ENCODE assay signal across 9 mouse cellular contexts in the genomic region with DNA sequence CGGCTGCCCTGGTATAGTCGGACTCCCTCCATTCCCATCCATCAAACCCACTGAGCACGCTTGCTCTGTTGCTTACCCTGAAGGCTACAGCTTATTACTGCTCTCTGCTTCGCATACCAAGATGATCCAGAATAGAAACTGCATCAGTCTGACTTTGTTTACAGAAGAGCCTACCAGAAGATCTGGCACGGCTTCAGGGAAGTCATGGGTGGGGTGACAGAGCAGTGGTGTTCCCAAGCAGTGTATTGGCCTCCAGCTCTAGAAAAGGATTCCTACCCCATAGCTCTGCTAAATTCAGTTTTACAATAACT.
DNase-seq lines count a peak whose midpoint lies in the region; ATAC-seq and TF ChIP-seq lines count a peak whose summit lies in the region.
"Had no signal": no experiment of that assay in that cellular context is flagged by ENCODE, and none has a peak within 500 bp of the region (broad histone marks: within the 10 kb centered on the region; RNA-seq: fewer than 3 reads in every experiment).

No protein-coding gene starts in this region.

- peaks cover 4% of the 10 kb centered on the region for H3K4me1 ChIP-seq in heart, adult 2 months (ENCODE audit: control insufficient read depth, insufficient read depth, low read length)
- H3K4me1 ChIP-seq in embryonic facial prominence, embryonic 14.5 days (ENCODE audit: control insufficient read depth, insufficient read depth, low read length) = peaks cover 56% of the 10 kb centered on the region
- peaks cover 58% of the 10 kb centered on the region for H3K4me1 ChIP-seq in kidney, embryonic 16.5 days (ENCODE audit: insufficient read depth, low read length)

- TF ChIP-seq EP300 in heart, adult 2 months (IDR thresholded peaks at IDR 0.05; ENCODE audit: insufficient read depth, low read depth, low read length) = no peak

- no peak overlapping the region for H3K9ac ChIP-seq in heart, adult 2 months (ENCODE audit: low read depth, low read length)
- no peak overlapping the region for H3K9ac ChIP-seq in embryonic facial prominence, embryonic 14.5 days (ENCODE audit: low read depth, low read length)
- H3K9ac ChIP-seq in kidney, embryonic 16.5 days (replicated peaks; ENCODE audit: low read length) = no peak overlapping the region; the same call in 1 of the 2 replicates

- intact Hi-C loops in heart, adult 2 months (cut with DNase I) = no loop called here
- intact Hi-C loops in heart, postnatal 25 days (cut with DNase I) = no loop called here

- peak; percentile 35; the same call in 1 of the 2 replicates for ATAC-seq in embryonic facial prominence, embryonic 14.5 days (ENCODE audit: low read depth)
- ATAC-seq in kidney, embryonic 16.5 days (ENCODE audit: low FRiP score, low TSS enrichment) = peak; percentile 64

- no peaks in the 10 kb centered on the region for H3K27me3 ChIP-seq in heart, adult 2 months (ENCODE audit: control insufficient read depth, insufficient read depth, low read length)
- no peaks in the 10 kb centered on the region for H3K27me3 ChIP-seq in embryonic facial prominence, embryonic 14.5 days (replicated peaks; ENCODE audit: control insufficient read depth, insufficient read depth, low read length)
- no peaks in the 10 kb centered on the region for H3K27me3 ChIP-seq in kidney, embryonic 16.5 days (ENCODE audit: insufficient read depth, low read length)

- no peak overlapping the region for H3K4me2 ChIP-seq in embryonic facial prominence, embryonic 14.5 days (ENCODE audit: low read depth, low read length)
- H3K4me2 ChIP-seq in kidney, embryonic 16.5 days (replicated peaks; ENCODE audit: low read depth, low read length) = no peak overlapping the region

- H3K27ac ChIP-seq in heart, adult 2 months = peak overlapping the region; percentile 48
- H3K27ac ChIP-seq in embryonic facial prominence, embryonic 14.5 days (replicated peaks; ENCODE audit: low read depth, low read length) = peak overlapping the region; percentile 77
- H3K27ac ChIP-seq in kidney, embryonic 16.5 days (ENCODE audit: low read length) = peak overlapping the region; percentile 89

- TF ChIP-seq CTCF in heart, adult 2 months (IDR thresholded peaks at IDR 0.05) = no peak

- H3K4me3 ChIP-seq in heart, adult 2 months = no peak overlapping the region
- H3K4me3 ChIP-seq in embryonic facial prominence, embryonic 14.5 days (ENCODE audit: low read depth, low read length) = no peak overlapping the region
- H3K4me3 ChIP-seq in kidney, embryonic 16.5 days (ENCODE audit: low read length) = no peak overlapping the region

- H3K9me3 ChIP-seq in embryonic facial prominence, embryonic 14.5 days (ENCODE audit: control insufficient read depth, low read length) = no peaks in the 10 kb centered on the region
- no peaks in the 10 kb centered on the region for H3K9me3 ChIP-seq in kidney, embryonic 16.5 days (ENCODE audit: low read length)

- H3K79me2 ChIP-seq in heart, adult 2 months (replicated peaks; ENCODE audit: control insufficient read depth, insufficient read depth, low read length) = no peaks in the 10 kb centered on the region

- no peak for TF ChIP-seq POLR2A in heart, adult 2 months (IDR thresholded peaks at IDR 0.05; ENCODE audit: insufficient read depth, low read depth, low read length)

- 62% methylated on average over 5 of the region's 5 CpGs for WGBS in heart, adult 2 months
- 24% methylated on average over 5 of the region's 5 CpGs for WGBS in embryonic facial prominence, embryonic 14.5 days
- WGBS in kidney, embryonic 16.5 days = 26% methylated on average over 5 of the region's 5 CpGs

- DNase-seq in heart, adult 2 months = peak; percentile 33 to 48
- no peak for DNase-seq in heart, postnatal 25 days (ENCODE audit: low spot score)
- DNase-seq in embryonic facial prominence, embryonic 14.5 days (ENCODE audit: low spot score) = peak; percentile 78
- peak; percentile 66 to 76 for DNase-seq in lung, postnatal 4 days
- DNase-seq in natural killer cell, adult 2 months (ENCODE audit: low spot score in 2 of 2) = no peak
- no peak for DNase-seq in cerebellum, adult 9-10 months
- DNase-seq in retina, embryonic 14.5 days (ENCODE audit: low spot score) = no peak
- DNase-seq: embryo, embryonic 11 days had no signal

- no peaks in the 10 kb centered on the region for H3K36me3 ChIP-seq in heart, adult 2 months (ENCODE audit: control insufficient read depth, insufficient read depth, low read length)
- H3K36me3 ChIP-seq in embryonic facial prominence, embryonic 14.5 days (ENCODE audit: control insufficient read depth, insufficient read depth, low read length) = no peaks in the 10 kb centered on the region
- no peaks in the 10 kb centered on the region for H3K36me3 ChIP-seq in kidney, embryonic 16.5 days (ENCODE audit: insufficient read depth, low read length)

Comparison
In these comparisons a context has a peak if more than half of its experiments do, and no peak if none do; other contexts are left out.
1. DNase-seq: peak in heart, adult 2 months (2 of 2), embryonic facial prominence, embryonic 14.5 days (single experiment) and lung, postnatal 4 days (2 of 2); none in heart, postnatal 25 days (single experiment), natural killer cell, adult 2 months (0 of 2), cerebellum, adult 9-10 months (single experiment) and retina, embryonic 14.5 days (single experiment).
2. Peak in every context shown above with its lines, with median percentiles within 50 percentile points of each other: H3K27ac ChIP-seq.